Mouse (Mus musculus): ENCODE data around the gene 1700022I11Rik. TPM values are rescaled to one million over a fixed set of nuclear protein-coding genes. Genes with fewer than 3 reads are reported as not detected.
A peak's percentile ranks its signal among the peaks of the same experiment; 100 is the strongest.

Gene 1700022I11Rik
- polyA plus RNA-seq, 1 experiment from 2014 or later, result 0.30 TPM

- Histone ChIP-seq H3K27me3 (replicated peaks; ENCODE audit: insufficient read depth, low read length) (no peaks in the 10 kb centered on the region), H3K9me3 (ENCODE audit: low read length) (no peaks in the 10 kb centered on the region), H3K36me3 (ENCODE audit: insufficient read depth, low read length) (0 out of 2 replicates have a peak, but pooled peaks cover 8% of the 10 kb centered on the region), H3K4me2 (replicated peaks; ENCODE audit: low read depth, low read length) (no peak overlapping the region), H3K4me3 (ENCODE audit: low read depth, low read length) (no peak overlapping the region), H3K4me1 (ENCODE audit: insufficient read depth, low read depth, low read length) (no peaks in the 10 kb centered on the region), H3K9ac (replicated peaks; ENCODE audit: low read depth) (no peak overlapping the region), H3K27ac (ENCODE audit: low read length) (no peak overlapping the region)
- TF ChIP-seq EP300 (IDR thresholded peaks at IDR 0.05) (no peak), CTCF (IDR thresholded peaks at IDR 0.05) (no peak)
- ATAC-seq (no peak), DNase-seq (ENCODE audit: low spot score) (no peak)
- WGBS, result 53% methylated on average over 8 of the region's 8 CpGs
Measured at GRCm38 (mm10) chr4:42958942-42959341, 10.5 kb upstream of the 1700022I11Rik start.

GRCm38 (mm10) chr4:42959382-42959781, 10.0 kb upstream of the 1700022I11Rik start:
- 47% methylated on average over 4 of the region's 4 CpGs for WGBS
- TF ChIP-seq EP300 (IDR thresholded peaks at IDR 0.05), result no peak
- no peak for TF ChIP-seq CTCF (IDR thresholded peaks at IDR 0.05)
- Histone ChIP-seq H3K27me3 (replicated peaks; ENCODE audit: insufficient read depth, low read length) (no peaks in the 10 kb centered on the region), H3K36me3 (ENCODE audit: insufficient read depth, low read length) (0 out of 2 replicates have a peak, but pooled peaks cover 8% of the 10 kb centered on the region), H3K27ac (ENCODE audit: low read length) (no peak overlapping the region), H3K4me1 (ENCODE audit: insufficient read depth, low read depth, low read length) (no peaks in the 10 kb centered on the region), H3K9me3 (ENCODE audit: low read length) (no peaks in the 10 kb centered on the region), H3K4me2 (replicated peaks; ENCODE audit: low read depth, low read length) (no peak overlapping the region), H3K9ac (replicated peaks; ENCODE audit: low read depth) (no peak overlapping the region), H3K4me3 (ENCODE audit: low read depth, low read length) (no peak overlapping the region)
- ATAC-seq (no peak), DNase-seq (ENCODE audit: low spot score) (no peak)

- Histone ChIP-seq H3K27me3 (replicated peaks; ENCODE audit: insufficient read depth, low read length) (no peaks in the 10 kb centered on the region), H3K4me2 (replicated peaks; ENCODE audit: low read depth, low read length) (no peak overlapping the region), H3K4me3 (ENCODE audit: low read depth, low read length) (no peak overlapping the region), H3K9ac (replicated peaks; ENCODE audit: low read depth) (no peak overlapping the region), H3K9me3 (ENCODE audit: low read length) (no peaks in the 10 kb centered on the region), H3K4me1 (ENCODE audit: insufficient read depth, low read depth, low read length) (no peaks in the 10 kb centered on the region; the same call in 1 of the 2 replicates), H3K27ac (ENCODE audit: low read length) (no peak overlapping the region), H3K36me3 (ENCODE audit: insufficient read depth, low read length) (0 out of 2 replicates have a peak, but pooled peaks cover 8% of the 10 kb centered on the region)
- no peak for ATAC-seq
- 25% methylated on average over 4 of the region's 4 CpGs for WGBS
- TF ChIP-seq CTCF (IDR thresholded peaks at IDR 0.05), result peak; percentile 81
- TF ChIP-seq EP300 (IDR thresholded peaks at IDR 0.05), result no peak
- peak; percentile 58 for DNase-seq (ENCODE audit: low spot score)
Measured at GRCm38 (mm10) chr4:42961592-42961991, 7.8 kb upstream of the 1700022I11Rik start.

- no peak overlapping the region for H3K4me2 ChIP-seq (replicated peaks; ENCODE audit: low read depth, low read length)
- H3K36me3 ChIP-seq (ENCODE audit: insufficient read depth, low read length), result no peaks in the 10 kb centered on the region
- DNase-seq (ENCODE audit: low spot score) (no peak), ATAC-seq (no peak)
- WGBS, result 94% methylated on average over 2 of the region's 2 CpGs
- H3K9me3 ChIP-seq (ENCODE audit: low read length), result no peaks in the 10 kb centered on the region
- no peaks in the 10 kb centered on the region; the same call in 1 of the 2 replicates for H3K4me1 ChIP-seq (ENCODE audit: insufficient read depth, low read depth, low read length)
- TF ChIP-seq CTCF (IDR thresholded peaks at IDR 0.05), result peak; percentile 41
- no peak for TF ChIP-seq EP300 (IDR thresholded peaks at IDR 0.05)
- no peaks in the 10 kb centered on the region for H3K27me3 ChIP-seq (replicated peaks; ENCODE audit: insufficient read depth, low read length)
- H3K4me3 ChIP-seq (ENCODE audit: low read depth, low read length), result no peak overlapping the region
- no peak overlapping the region for H3K9ac ChIP-seq (replicated peaks; ENCODE audit: low read depth)
- no peak overlapping the region for H3K27ac ChIP-seq (ENCODE audit: low read length)
Measured at GRCm38 (mm10) chr4:42963480-42963879, 5.9 kb upstream of the 1700022I11Rik start.

- DNase-seq (ENCODE audit: low spot score), result peak; percentile 86
Measured at GRCm38 (mm10) chr4:42965039-42965719, 4.2 kb upstream of the 1700022I11Rik start.

GRCm38 (mm10) chr4:42972952-42973351, 3.5 kb downstream of the 1700022I11Rik start:
- Histone ChIP-seq H3K9ac (replicated peaks; ENCODE audit: low read depth) (no peak overlapping the region), H3K4me1 (ENCODE audit: insufficient read depth, low read depth, low read length) (no peaks in the 10 kb centered on the region), H3K27ac (ENCODE audit: low read length) (peak overlapping the region; percentile 43), H3K4me3 (ENCODE audit: low read depth, low read length) (no peak overlapping the region), H3K36me3 (ENCODE audit: insufficient read depth, low read length) (no peaks in the 10 kb centered on the region), H3K4me2 (replicated peaks; ENCODE audit: low read depth, low read length) (no peak overlapping the region), H3K27me3 (replicated peaks; ENCODE audit: insufficient read depth, low read length) (no peaks in the 10 kb centered on the region), H3K9me3 (ENCODE audit: low read length) (no peaks in the 10 kb centered on the region)
- TF ChIP-seq CTCF (IDR thresholded peaks at IDR 0.05), result no peak
- TF ChIP-seq EP300 (IDR thresholded peaks at IDR 0.05), result no peak
- 69% methylated on average over 4 of the region's 4 CpGs for WGBS
- peak; percentile 60 for ATAC-seq
- peak; percentile 51 for DNase-seq (ENCODE audit: low spot score)

More at GRCm38 (mm10) chr4:42965039-42965719, 4.2 kb upstream of the 1700022I11Rik start:
- no peak for ATAC-seq
- no peak for TF ChIP-seq EP300 (IDR thresholded peaks at IDR 0.05)
- peak; percentile 86 for TF ChIP-seq CTCF (IDR thresholded peaks at IDR 0.05)
- no peak overlapping the region for H3K4me3 ChIP-seq (ENCODE audit: low read depth, low read length)
- H3K9me3 ChIP-seq (ENCODE audit: low read length), result no peaks in the 10 kb centered on the region
- H3K9ac ChIP-seq (replicated peaks; ENCODE audit: low read depth), result no peak overlapping the region
- no peaks in the 10 kb centered on the region for H3K36me3 ChIP-seq (ENCODE audit: insufficient read depth, low read length)
- no peaks in the 10 kb centered on the region; the same call in 1 of the 2 replicates for H3K4me1 ChIP-seq (ENCODE audit: insufficient read depth, low read depth, low read length)
- WGBS, result 17% methylated on average over 12 of the region's 12 CpGs
- H3K27ac ChIP-seq (ENCODE audit: low read length), result no peak overlapping the region
- peak overlapping the region; percentile 19; the same call in 1 of the 2 replicates for H3K4me2 ChIP-seq (replicated peaks; ENCODE audit: low read depth, low read length)
- H3K27me3 ChIP-seq (replicated peaks; ENCODE audit: insufficient read depth, low read length), result no peaks in the 10 kb centered on the region

All from lung, postnatal 0 days (tissue).